Mouse (Mus musculus): ENCODE data around the gene Ak7. TPM values are rescaled to one million over a fixed set of nuclear protein-coding genes. Genes with fewer than 3 reads are reported as not detected.

Ak7 gene
- polyA plus RNA-seq, 1 experiment from 2014 or later: 0.70 TPM

- H3K9me3 ChIP-seq: no peaks in the 10 kb centered on the region
- no peak overlapping the region for H3K9ac ChIP-seq
- no peak overlapping the region for H3K27ac ChIP-seq
- no peaks in the 10 kb centered on the region for H3K4me1 ChIP-seq (replicated peaks)
- H3K4me2 ChIP-seq (replicated peaks): no peak overlapping the region
- H3K36me3 ChIP-seq: 0 out of 2 replicates have a peak, but pooled peaks cover 5% of the 10 kb centered on the region
- no peaks in the 10 kb centered on the region for H3K27me3 ChIP-seq (replicated peaks)
- no peak overlapping the region for H3K4me3 ChIP-seq (replicated peaks)
- WGBS: 86% methylated on average over 8 of the region's 8 CpGs
- no peak for ATAC-seq
These were observed 8.5 kb upstream of the Ak7 start for GRCm38 (mm10) chr12:105697104-105697780.

DNA sequence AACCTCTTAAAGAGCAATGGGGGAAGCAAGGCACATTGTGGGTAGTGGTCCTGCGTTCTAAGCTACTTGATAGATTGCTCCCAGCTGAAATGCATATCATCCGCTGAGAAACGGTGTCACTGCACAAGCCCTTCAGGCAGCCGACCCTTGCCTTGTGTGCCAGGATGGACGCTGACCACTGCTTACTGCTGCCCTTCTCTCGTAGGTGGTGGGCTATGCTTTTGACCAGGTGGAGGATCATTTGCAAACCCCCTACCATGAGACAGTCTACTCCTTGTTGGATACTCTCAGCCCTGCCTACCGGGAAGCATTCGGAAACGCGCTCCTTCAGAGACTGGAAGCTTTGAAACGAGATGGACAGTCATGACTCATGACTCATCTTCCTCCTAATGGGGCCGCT lies 5.3 kb upstream of the Ak7 start:
- Histone ChIP-seq H3K4me2 (replicated peaks) (no peak overlapping the region), H3K27me3 (replicated peaks) (no peaks in the 10 kb centered on the region), H3K27ac (no peak overlapping the region), H3K4me1 (replicated peaks) (peaks cover 4% of the 10 kb centered on the region), H3K9me3 (no peaks in the 10 kb centered on the region), H3K36me3 (0 out of 2 replicates have a peak, but pooled peaks cover 5% of the 10 kb centered on the region), H3K4me3 (replicated peaks) (no peak overlapping the region), H3K9ac (no peak overlapping the region)
- no peak for ATAC-seq
- WGBS: 88% methylated on average over 12 of the region's 12 CpGs

DNA sequence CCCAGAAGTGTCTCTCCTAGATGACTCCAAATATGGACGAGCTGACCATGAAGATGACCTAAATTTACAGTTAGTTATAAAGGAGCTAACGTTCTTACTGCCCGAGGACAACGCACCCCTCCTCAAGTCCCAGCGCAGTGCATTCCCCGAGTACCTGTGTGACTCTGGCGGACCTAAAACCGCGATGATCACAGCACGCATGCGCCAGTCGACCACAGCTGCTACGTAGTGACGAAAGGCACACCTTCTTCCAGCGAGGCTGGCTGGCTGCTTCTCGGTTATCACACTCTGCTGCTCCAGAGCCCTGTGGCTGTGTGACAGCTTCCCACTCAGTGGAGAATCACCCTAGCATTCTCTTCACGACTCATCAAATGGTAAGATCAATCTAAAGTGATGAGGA lies 12.8 kb downstream of the Ak7 start:
- Histone ChIP-seq H3K4me1 (replicated peaks) (no peaks in the 10 kb centered on the region), H3K27ac (no peak overlapping the region), H3K9me3 (no peaks in the 10 kb centered on the region), H3K4me2 (replicated peaks) (peak overlapping the region; percentile 36), H3K36me3 (no peaks in the 10 kb centered on the region), H3K27me3 (replicated peaks) (no peaks in the 10 kb centered on the region), H3K4me3 (replicated peaks) (no peak overlapping the region), H3K9ac (no peak overlapping the region)
- WGBS: 51% methylated on average over 17 of the region's 17 CpGs
- no peak for ATAC-seq

- no peak overlapping the region for H3K9ac ChIP-seq
- no peaks in the 10 kb centered on the region for H3K27me3 ChIP-seq (replicated peaks)
- no peak overlapping the region for H3K4me3 ChIP-seq (replicated peaks)
- no peak overlapping the region for H3K4me2 ChIP-seq (replicated peaks)
- no peaks in the 10 kb centered on the region for H3K9me3 ChIP-seq
- WGBS: 73% methylated on average over 3 of the region's 3 CpGs
- ATAC-seq: no peak
- no peak overlapping the region for H3K27ac ChIP-seq
- H3K36me3 ChIP-seq: no peaks in the 10 kb centered on the region
- no peaks in the 10 kb centered on the region for H3K4me1 ChIP-seq (replicated peaks)
These were observed 14.4 kb downstream of the Ak7 start for GRCm38 (mm10) chr12:105720196-105720595.

DNA sequence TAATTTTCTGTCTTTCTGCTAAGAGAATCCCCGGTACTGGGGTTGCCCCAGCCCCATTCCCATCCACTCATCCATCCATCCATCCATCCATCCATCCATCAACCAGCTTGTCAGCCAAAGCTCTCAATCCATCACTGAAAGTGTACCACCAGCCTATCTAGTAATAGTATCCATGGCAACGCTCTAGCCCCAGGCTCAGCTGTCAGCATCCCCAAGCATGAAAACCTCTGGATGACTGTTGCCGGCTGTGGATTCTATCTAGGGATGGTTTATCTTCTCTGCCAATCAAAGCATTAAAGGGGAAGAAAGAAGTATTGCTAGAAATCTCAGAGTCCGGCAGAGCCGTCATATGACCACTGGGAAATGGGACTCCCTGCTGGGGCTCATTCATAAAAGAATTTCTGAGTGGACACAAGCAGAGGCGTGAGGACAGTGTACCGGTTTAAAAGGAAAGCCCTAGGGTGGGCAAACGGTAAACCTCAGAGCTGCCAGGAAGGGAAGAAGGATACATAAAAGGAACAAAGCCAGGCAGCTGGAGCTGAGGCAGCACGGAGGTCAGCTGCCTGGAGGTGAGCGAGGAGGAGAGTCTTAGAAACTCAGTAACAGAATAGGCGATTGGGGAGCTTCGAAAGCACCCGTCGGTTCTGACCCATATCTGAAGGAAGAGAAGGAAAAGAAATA lies 15.8 kb downstream of the Ak7 start:
- Histone ChIP-seq H3K9me3 (no peaks in the 10 kb centered on the region), H3K36me3 (no peaks in the 10 kb centered on the region), H3K27ac (no peak overlapping the region), H3K9ac (no peak overlapping the region), H3K4me1 (replicated peaks) (no peaks in the 10 kb centered on the region), H3K4me2 (replicated peaks) (no peak overlapping the region), H3K27me3 (replicated peaks) (no peaks in the 10 kb centered on the region), H3K4me3 (replicated peaks) (no peak overlapping the region)
- WGBS: 67% methylated on average over 14 of the region's 14 CpGs
- no peak for ATAC-seq

DNA sequence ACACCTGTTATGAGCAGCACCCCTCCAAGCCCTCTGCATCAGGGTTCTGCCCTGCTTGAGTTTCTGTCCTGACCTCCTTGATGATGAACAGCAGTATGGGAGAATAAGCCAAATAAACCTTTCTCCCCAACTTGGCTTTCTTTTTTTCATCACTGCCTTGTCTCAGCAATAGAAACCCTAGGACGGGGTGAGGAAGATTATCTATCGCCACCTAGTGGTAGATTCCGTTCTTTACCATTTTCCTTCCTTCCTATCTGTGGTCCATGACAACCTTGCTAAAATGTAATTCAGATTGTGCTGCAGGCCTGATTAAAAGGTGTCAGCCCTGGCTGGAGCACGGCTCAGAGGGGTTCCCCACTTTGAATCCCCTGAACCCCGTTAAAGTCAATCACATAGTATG lies 16.9 kb downstream of the Ak7 start:
- ATAC-seq: peak; percentile 73
- no peaks in the 10 kb centered on the region for H3K9me3 ChIP-seq
- H3K36me3 ChIP-seq: no peaks in the 10 kb centered on the region
- 4% methylated on average over 5 of the region's 5 CpGs for WGBS
- no peak overlapping the region for H3K4me3 ChIP-seq (replicated peaks)
- no peak overlapping the region for H3K9ac ChIP-seq
- no peaks in the 10 kb centered on the region for H3K4me1 ChIP-seq (replicated peaks)
- no peak overlapping the region for H3K27ac ChIP-seq
- H3K4me2 ChIP-seq (replicated peaks): no peak overlapping the region
- H3K27me3 ChIP-seq (replicated peaks): no peaks in the 10 kb centered on the region

GRCm38 (mm10) chr12:105724616-105725015 lies 18.8 kb downstream of the Ak7 start:
- Histone ChIP-seq H3K36me3 (no peaks in the 10 kb centered on the region), H3K27ac (no peak overlapping the region), H3K4me3 (replicated peaks) (no peak overlapping the region), H3K4me1 (replicated peaks) (no peaks in the 10 kb centered on the region), H3K9me3 (no peaks in the 10 kb centered on the region), H3K27me3 (replicated peaks) (no peaks in the 10 kb centered on the region), H3K9ac (no peak overlapping the region), H3K4me2 (replicated peaks) (no peak overlapping the region)
- no peak for ATAC-seq
- WGBS: 62% methylated on average over 1 of the region's 1 CpGs

DNA sequence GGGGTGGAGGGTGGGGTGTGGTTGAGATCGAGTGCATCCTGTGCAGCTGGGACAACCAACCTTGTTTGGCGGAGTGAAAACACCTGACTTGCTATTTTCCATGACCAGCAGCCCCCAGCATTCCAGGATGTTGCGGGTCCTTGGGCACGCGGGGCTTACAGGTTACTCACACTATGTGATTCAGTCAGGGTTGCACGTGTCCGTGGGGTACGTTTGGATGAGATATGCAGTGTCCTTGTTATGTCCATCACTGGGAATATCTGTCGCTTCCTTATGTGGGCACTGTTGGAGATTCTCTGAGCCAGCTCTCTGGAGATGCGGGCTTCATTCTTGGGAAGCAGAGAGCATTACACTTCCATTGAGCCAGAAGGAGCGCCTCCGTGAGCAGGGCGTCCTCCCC lies 20.0 kb downstream of the Ak7 start:
- Histone ChIP-seq H3K4me3 (replicated peaks) (no peak overlapping the region), H3K27me3 (replicated peaks) (no peaks in the 10 kb centered on the region), H3K9me3 (no peaks in the 10 kb centered on the region), H3K9ac (no peak overlapping the region), H3K27ac (no peak overlapping the region), H3K4me1 (replicated peaks) (no peaks in the 10 kb centered on the region), H3K4me2 (replicated peaks) (no peak overlapping the region), H3K36me3 (no peaks in the 10 kb centered on the region)
- WGBS: 80% methylated on average over 13 of the region's 13 CpGs
- no peak for ATAC-seq

GRCm38 (mm10) chr12:105727268-105727667 lies 21.5 kb downstream of the Ak7 start:
- H3K27me3 ChIP-seq (replicated peaks): no peaks in the 10 kb centered on the region
- H3K4me2 ChIP-seq (replicated peaks): no peak overlapping the region
- H3K4me1 ChIP-seq (replicated peaks): no peaks in the 10 kb centered on the region
- no peak overlapping the region for H3K9ac ChIP-seq
- no peaks in the 10 kb centered on the region for H3K36me3 ChIP-seq
- H3K9me3 ChIP-seq: no peaks in the 10 kb centered on the region
- no peak overlapping the region for H3K4me3 ChIP-seq (replicated peaks)
- ATAC-seq: 0 out of 2 replicates have a peak, but pooled peaks have one; percentile 14
- 81% methylated on average over 3 of the region's 3 CpGs for WGBS
- H3K27ac ChIP-seq: no peak overlapping the region

DNA sequence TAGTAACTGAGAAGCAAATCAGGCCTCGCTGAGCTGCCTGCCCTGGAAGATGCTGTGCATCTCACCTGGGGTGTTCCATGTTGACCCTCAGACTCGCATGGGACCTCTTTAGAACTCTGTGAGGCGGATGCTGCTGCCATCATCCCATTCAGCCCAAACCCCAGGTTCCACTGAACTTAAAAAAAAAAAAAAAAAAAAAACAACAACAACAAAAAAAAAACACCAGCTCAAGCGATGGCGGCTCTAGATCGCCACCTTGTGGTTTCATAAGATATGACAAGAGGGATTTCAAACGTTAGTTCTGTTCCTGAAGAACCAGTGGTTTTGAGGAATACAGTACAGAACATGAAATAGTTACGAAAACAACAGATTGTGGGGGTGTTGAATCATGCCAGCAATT lies 22.2 kb downstream of the Ak7 start:
- Histone ChIP-seq H3K36me3 (no peaks in the 10 kb centered on the region), H3K27ac (no peak overlapping the region), H3K27me3 (replicated peaks) (no peaks in the 10 kb centered on the region), H3K4me3 (replicated peaks) (no peak overlapping the region), H3K9me3 (no peaks in the 10 kb centered on the region), H3K4me1 (replicated peaks) (no peaks in the 10 kb centered on the region), H3K9ac (no peak overlapping the region), H3K4me2 (replicated peaks) (no peak overlapping the region)
- ATAC-seq: no peak
- 35% methylated on average over 8 of the region's 8 CpGs for WGBS

GRCm38 (mm10) chr12:105730851-105731460 lies 25.2 kb downstream of the Ak7 start:
- 69% methylated on average over 6 of the region's 6 CpGs for WGBS
- H3K4me1 ChIP-seq (replicated peaks): no peaks in the 10 kb centered on the region
- no peak overlapping the region for H3K27ac ChIP-seq
- H3K4me2 ChIP-seq (replicated peaks): no peak overlapping the region
- no peaks in the 10 kb centered on the region for H3K36me3 ChIP-seq
- no peak overlapping the region for H3K9ac ChIP-seq
- H3K27me3 ChIP-seq (replicated peaks): no peaks in the 10 kb centered on the region
- no peak for ATAC-seq
- H3K9me3 ChIP-seq: no peaks in the 10 kb centered on the region
- no peak overlapping the region for H3K4me3 ChIP-seq (replicated peaks)

DNA sequence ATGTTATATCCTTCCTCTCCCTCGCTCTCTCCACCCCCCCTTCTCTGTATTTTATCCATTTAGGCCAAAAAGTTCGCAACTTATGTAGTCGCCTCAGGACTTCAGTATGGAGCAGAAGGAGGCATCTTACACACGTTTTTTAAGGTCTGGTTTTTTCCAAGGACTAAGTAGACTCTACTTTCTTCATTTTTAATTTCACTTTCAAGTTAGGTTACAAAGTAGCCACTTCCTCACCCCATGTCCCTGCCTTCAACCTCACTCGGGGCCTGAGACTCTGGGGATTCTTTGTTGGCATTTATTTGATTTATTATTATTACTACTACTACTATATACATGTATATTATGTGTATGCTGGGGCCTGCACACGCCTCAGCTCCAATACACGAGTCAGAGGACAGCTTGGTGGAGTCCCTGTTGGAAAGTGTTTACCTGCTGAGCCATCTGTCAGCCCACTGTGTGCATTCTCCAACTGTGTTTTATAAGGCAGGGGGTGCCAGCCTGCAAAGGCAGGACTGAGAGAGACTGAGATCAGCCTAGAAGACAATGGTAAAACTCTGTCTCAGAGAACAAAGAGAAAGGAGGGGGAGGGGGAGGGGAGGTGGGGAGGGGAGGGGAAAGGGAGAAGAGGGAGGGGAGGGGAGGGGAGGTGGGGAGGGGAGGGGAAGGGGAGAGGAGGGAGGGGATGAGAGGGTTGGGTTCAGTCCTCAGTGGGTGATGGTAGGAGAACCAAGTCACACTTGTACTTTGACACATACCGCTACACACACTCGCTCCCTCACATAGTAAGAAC lies 27.8 kb downstream of the Ak7 start:
- H3K9ac ChIP-seq: no peak overlapping the region
- 66% methylated on average over 9 of the region's 9 CpGs for WGBS
- ATAC-seq: no peak
- no peak overlapping the region for H3K4me3 ChIP-seq (replicated peaks)
- no peak overlapping the region for H3K4me2 ChIP-seq (replicated peaks)
- H3K27ac ChIP-seq: no peak overlapping the region
- no peaks in the 10 kb centered on the region for H3K27me3 ChIP-seq (replicated peaks)
- H3K4me1 ChIP-seq (replicated peaks): no peaks in the 10 kb centered on the region
- no peaks in the 10 kb centered on the region for H3K36me3 ChIP-seq
- H3K9me3 ChIP-seq: no peaks in the 10 kb centered on the region

Measured in intestine, embryonic 15.5 days (tissue).